Mouse (Mus musculus) lung, postnatal 0 days (tissue): ENCODE measurements around the gene Exoc3l. TPM values are rescaled to one million over a fixed set of nuclear protein-coding genes. Genes with fewer than 3 reads are reported as not detected.
A peak's percentile ranks its signal among the peaks of the same experiment; 100 is the strongest.

Experiments
- ATAC-seq: fragments of 200-750 bp; cut with Nextera tagmentation; 2 replicates; pipeline ENCODE4 v1.8.0; 2017; ENCODE audit warnings: moderate library complexity
- DNase-seq: peaks from one replicate; pipeline ENCODE4 v3.0.0-alpha.2; 2016; ENCODE audit warnings: low spot score
- H3K27ac ChIP-seq: fragments of 300-500 bp; sonication (generic); 2 replicates; pipeline ENCODE4 v1.5.1; 2014; ENCODE audit warnings: antibody characterized with exemption, mild to moderate bottlenecking, low read length, mixed read lengths
- H3K27me3 ChIP-seq: fragments of 300-500 bp; sonication (generic); replicated peaks from 2 replicates; pipeline ENCODE4 v1.6.1; 2014; ENCODE audit warnings: low read length, mixed read lengths; ENCODE audit not compliant: insufficient read depth
- H3K36me3 ChIP-seq: fragments of 300-500 bp; sonication (generic); 2 replicates; pipeline ENCODE4 v1.6.1; 2014; ENCODE audit warnings: low read length, mixed read lengths; ENCODE audit not compliant: insufficient read depth
- H3K4me1 ChIP-seq: fragments of 300-500 bp; sonication (generic); 2 replicates; pipeline ENCODE4 v1.6.1; 2014; ENCODE audit warnings: antibody characterized with exemption, low read depth, low read length, mixed read lengths; ENCODE audit not compliant: insufficient read depth
- H3K4me2 ChIP-seq: fragments of 300-500 bp; sonication (generic); replicated peaks from 2 replicates; pipeline ENCODE4 v1.6.1; 2014; ENCODE audit warnings: low read depth, mild to moderate bottlenecking, low read length, moderate library complexity, mixed read lengths
- H3K4me3 ChIP-seq: fragments of 300-500 bp; sonication (generic); 2 replicates; pipeline ENCODE4 v1.5.1; 2014; ENCODE audit warnings: low read depth, low read length
- H3K9ac ChIP-seq: fragments of 300-500 bp; sonication (generic); replicated peaks from 2 replicates; pipeline ENCODE4 v1.6.1; 2014; ENCODE audit warnings: low read depth, mild to moderate bottlenecking
- H3K9me3 ChIP-seq: fragments of 300-500 bp; sonication (generic); 2 replicates; pipeline ENCODE4 v1.6.1; 2016; ENCODE audit warnings: low read length, mixed read lengths
- CTCF ChIP-seq: IDR thresholded peaks from 2 replicates; pipeline ENCODE4 v1.5.1; 2016; ENCODE audit warnings: antibody characterized with exemption, mild to moderate bottlenecking
- EP300 ChIP-seq: IDR thresholded peaks from 2 replicates; pipeline ENCODE4 v1.6.1; 2016; ENCODE audit warnings: antibody characterized with exemption, mild to moderate bottlenecking, control low read depth
- WGBS: fragments of 180-500 bp; shearing (Covaris S2); extraction: QIAGEN DNeasy Blood & Tissue Kit; methylation state at CpG from one replicate; pipeline ENCODE4 v1.1.7; 2014; 5-methylcytosine and 5-hydroxymethylcytosine counted together
- polyA plus RNA-seq: library from polyadenylated mRNA; unstranded; fragments of >200 nt; fragmentation: Nextera tagmentation; extraction: Ambion mirVana; gene quantifications from 2 replicates; pipeline ENCODE4 v1.2.1, GENCODE M21; 2015

Exoc3l gene
- polyA plus RNA-seq, 1 experiment from 2014 or later: 34.6 TPM

DNA sequence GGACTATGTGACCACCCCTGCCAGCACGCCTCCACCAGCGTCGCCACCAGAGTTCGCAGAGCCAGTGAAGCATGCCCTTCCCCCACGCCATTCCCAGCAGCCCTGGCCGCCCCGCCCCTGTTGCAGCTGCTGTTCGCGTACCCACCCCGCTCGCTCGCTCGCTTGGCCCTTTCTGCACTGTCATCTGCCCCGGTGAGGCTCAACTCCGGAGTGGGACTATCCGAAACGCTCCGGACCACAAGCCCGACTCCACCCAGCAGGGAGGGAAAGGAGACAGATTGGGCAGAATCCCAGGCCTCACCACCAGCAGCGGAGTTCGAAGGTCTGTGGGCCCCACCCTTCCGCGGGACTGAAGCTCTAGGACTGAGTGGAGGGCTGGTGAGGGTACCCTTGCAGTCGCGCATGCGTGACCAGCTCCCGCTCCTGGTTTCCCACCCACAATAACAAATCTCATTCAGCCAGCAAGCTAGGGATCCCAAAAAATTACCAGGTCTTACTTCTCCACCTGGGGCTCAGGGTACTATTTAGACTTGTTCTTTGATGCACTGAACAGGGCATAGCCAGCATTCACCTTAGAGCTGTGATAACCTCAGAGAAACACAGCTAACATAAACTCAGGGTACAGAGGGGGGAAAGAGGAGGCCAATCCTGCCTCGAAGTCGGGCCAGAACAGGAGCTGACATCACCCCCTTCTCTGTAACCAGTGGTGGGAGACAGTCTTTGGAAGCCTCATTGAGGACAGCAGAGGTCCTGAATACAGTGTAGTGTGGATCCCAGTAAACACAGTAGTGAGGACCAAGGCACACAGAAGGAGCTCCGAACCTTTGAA is 19.4 kb downstream of the Exoc3l start:
- Histone ChIP-seq H3K36me3 (no peaks in the 10 kb centered on the region), H3K4me3 (peak overlapping the region; percentile 35), H3K9me3 (no peaks in the 10 kb centered on the region), H3K4me1 (no peaks in the 10 kb centered on the region; the same call in none of the 2 replicates), H3K27me3 (peaks cover 31% of the 10 kb centered on the region), H3K9ac (0 out of 2 replicates have a peak overlapping the region, but pooled peaks have one; percentile 12), H3K27ac (no peak overlapping the region), H3K4me2 (peak overlapping the region; percentile 67)
- no peak for TF ChIP-seq EP300
- TF ChIP-seq CTCF: 0 out of 2 replicates have a peak, but pooled peaks have one; percentile 5
- ATAC-seq: peak; percentile 46
- 4% methylated on average over 30 of the region's 30 CpGs for WGBS
- peak; percentile 69 for DNase-seq

- WGBS: 5% methylated on average over 10 of the region's 10 CpGs
- peak within 1 kb of the TSS; percentile 67 for H3K4me2 ChIP-seq
- no peak for DNase-seq
- no peaks in the 10 kb centered on the region for H3K9me3 ChIP-seq
- no peak for ATAC-seq
- H3K27me3 ChIP-seq: peaks cover 37% of the 10 kb centered on the region
- no peak within 1 kb of the TSS for H3K27ac ChIP-seq
- H3K4me3 ChIP-seq: peak within 1 kb of the TSS; percentile 35
- no peaks in the 10 kb centered on the region; the same call in none of the 2 replicates for H3K4me1 ChIP-seq
- H3K9ac ChIP-seq: 0 out of 2 replicates have a peak within 1 kb of the TSS, but pooled peaks have one; percentile 12
- TF ChIP-seq CTCF (no peak), EP300 (no peak)
- no peaks in the 10 kb centered on the region for H3K36me3 ChIP-seq
Observed at GRCm38 (mm10) chr8:105275840-105276239, 20.1 kb downstream of the Exoc3l start, which contains the start of gene Nol3. TSS of gene Nol3 (plus strand) at chr8:105276140.

DNA sequence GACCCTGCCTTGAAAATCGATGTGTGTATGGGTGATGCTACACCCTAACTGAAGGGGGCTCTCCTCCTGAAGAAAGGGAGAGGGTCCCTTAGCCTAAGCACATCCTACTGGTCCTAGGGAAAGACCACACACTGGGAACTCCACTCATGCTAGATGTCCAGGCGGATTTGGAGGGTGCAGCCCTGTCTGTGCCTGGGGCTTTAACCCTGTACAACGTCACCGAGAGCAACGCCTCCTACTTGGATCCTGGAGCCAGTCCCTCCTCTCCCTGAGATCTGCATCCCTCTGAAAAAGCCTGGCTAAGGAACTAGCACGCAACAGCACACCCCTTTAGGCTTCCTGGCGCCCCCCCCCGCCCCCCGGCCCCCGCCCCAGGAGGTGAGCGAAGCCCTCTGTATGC is 20.5 kb downstream of the Exoc3l start:
- Histone ChIP-seq H3K36me3 (no peaks in the 10 kb centered on the region), H3K9ac (no peak overlapping the region), H3K4me1 (no peaks in the 10 kb centered on the region; the same call in none of the 2 replicates), H3K9me3 (no peaks in the 10 kb centered on the region), H3K4me2 (peak overlapping the region; percentile 67; the same call in 1 of the 2 replicates), H3K27ac (no peak overlapping the region), H3K27me3 (peaks cover 42% of the 10 kb centered on the region), H3K4me3 (no peak overlapping the region)
- TF ChIP-seq CTCF (no peak), EP300 (no peak)
- 13% methylated on average over 11 of the region's 11 CpGs for WGBS
- DNase-seq (no peak), ATAC-seq (no peak)

- peaks cover 17% of the 10 kb centered on the region for H3K4me1 ChIP-seq
- H3K4me3 ChIP-seq: no peak overlapping the region
- no peaks in the 10 kb centered on the region for H3K9me3 ChIP-seq
- DNase-seq (no peak), ATAC-seq (no peak)
- no peaks in the 10 kb centered on the region for H3K36me3 ChIP-seq
- H3K27ac ChIP-seq: no peak overlapping the region
- no peak overlapping the region for H3K9ac ChIP-seq
- 20% methylated on average over 9 of the region's 11 CpGs for WGBS
- H3K27me3 ChIP-seq: peaks cover 53% of the 10 kb centered on the region
- H3K4me2 ChIP-seq: no peak overlapping the region
- TF ChIP-seq CTCF: peak; percentile 11; the same call in 1 of the 2 replicates
- TF ChIP-seq EP300: no peak
Observed at GRCm38 (mm10) chr8:105270916-105271186, 25.1 kb downstream of the Exoc3l start.

GRCm38 (mm10) chr8:105270101-105270915 is 25.6 kb downstream of the Exoc3l start:
- Histone ChIP-seq H3K4me2 (peak overlapping the region; percentile 86), H3K9ac (peak overlapping the region; percentile 19; the same call in 1 of the 2 replicates), H3K4me3 (peak overlapping the region; percentile 43), H3K9me3 (no peaks in the 10 kb centered on the region), H3K27ac (peak overlapping the region; percentile 79; the same call in 1 of the 2 replicates), H3K27me3 (peaks cover 53% of the 10 kb centered on the region), H3K4me1 (peaks cover 17% of the 10 kb centered on the region), H3K36me3 (no peaks in the 10 kb centered on the region)
- ATAC-seq (no peak), DNase-seq (no peak)
- 10% methylated on average over 39 of the region's 39 CpGs for WGBS
- no peak for TF ChIP-seq EP300

GRCm38 (mm10) chr8:105269461-105269947 is 26.4 kb downstream of the Exoc3l start, which contains the start of gene Hsf4:
TSS of gene Hsf4 (plus strand) at chr8:105269801.
- Histone ChIP-seq H3K4me2 (peak within 1 kb of the TSS; percentile 86), H3K4me3 (peak within 1 kb of the TSS; percentile 43), H3K9me3 (no peaks in the 10 kb centered on the region), H3K27me3 (peaks cover 47% of the 10 kb centered on the region), H3K4me1 (peaks cover 25% of the 10 kb centered on the region), H3K27ac (peak within 1 kb of the TSS; percentile 79), H3K36me3 (no peaks in the 10 kb centered on the region), H3K9ac (peak within 1 kb of the TSS; percentile 19)
- WGBS: under 1% methylated on average over 41 of the region's 42 CpGs
- TF ChIP-seq CTCF: no peak
- TF ChIP-seq EP300: no peak
- ATAC-seq (peak; percentile 76), DNase-seq (peak; percentile 72)
